Mouse (Mus musculus) hindbrain, embryonic 12.5 days (tissue): ENCODE results near the gene Herc4. TPM values are rescaled to one million over a fixed set of nuclear protein-coding genes. Genes with fewer than 3 reads are reported as not detected.

Source experiments
- polyA plus RNA-seq: library from polyadenylated mRNA; unstranded; fragments of >200 nt; fragmentation: Nextera tagmentation; extraction: Ambion mirVana; gene quantifications from 2 replicates; pipeline ENCODE4 v1.2.1, GENCODE M21; 2016

Herc4 gene
- polyA plus RNA-seq, 1 experiment from 2014 or later: 47.1 TPM

Other genes starting within 250 kb of the Herc4 start
- 230 and 238 TPM in 2 replicates for gene Hnrnph3, start 219.6 kb upstream of the Herc4 start, polyA plus RNA-seq
- gene Pbld2, start 219.5 kb upstream of the Herc4 start, polyA plus RNA-seq: 0.64 and 1.3 TPM in 2 replicates
- 0.79 and 0.83 TPM in 2 replicates for gene Pbld1, start 183.6 kb upstream of the Herc4 start, polyA plus RNA-seq
- 0.62 and 1.1 TPM in 2 replicates for gene Atoh7, start 144.2 kb upstream of the Herc4 start, polyA plus RNA-seq
- gene Mypn, start 39.9 kb upstream of the Herc4 start, polyA plus RNA-seq: 0.08 and 0.76 TPM in 2 replicates
- 7.8 and 8.6 TPM in 2 replicates for gene Sirt1, start 137.9 kb downstream of the Herc4 start, polyA plus RNA-seq
- gene Dnajc12, start 138.6 kb downstream of the Herc4 start, polyA plus RNA-seq: 14.1 and 17.4 TPM in 2 replicates
- not detected in 2 replicates for gene Gm7075, start 178.0 kb downstream of the Herc4 start, polyA plus RNA-seq
- 0.22 and 0.34 TPM in 2 replicates for gene Ctnna3, start 186.3 kb downstream of the Herc4 start, polyA plus RNA-seq